Mouse (Mus musculus) lung, postnatal 10 days (tissue): ENCODE results near the gene Fam19a3.
"Not testable (repeated sequence)": the region's sequence is repeated elsewhere in the genome, so short reads cannot be mapped to it uniquely, and the experiment has no call there.

Experiments
- DNase-seq: peaks from one replicate; pipeline ENCODE4 v3.0.0; 2021

Gene Fam19a3

DNA sequence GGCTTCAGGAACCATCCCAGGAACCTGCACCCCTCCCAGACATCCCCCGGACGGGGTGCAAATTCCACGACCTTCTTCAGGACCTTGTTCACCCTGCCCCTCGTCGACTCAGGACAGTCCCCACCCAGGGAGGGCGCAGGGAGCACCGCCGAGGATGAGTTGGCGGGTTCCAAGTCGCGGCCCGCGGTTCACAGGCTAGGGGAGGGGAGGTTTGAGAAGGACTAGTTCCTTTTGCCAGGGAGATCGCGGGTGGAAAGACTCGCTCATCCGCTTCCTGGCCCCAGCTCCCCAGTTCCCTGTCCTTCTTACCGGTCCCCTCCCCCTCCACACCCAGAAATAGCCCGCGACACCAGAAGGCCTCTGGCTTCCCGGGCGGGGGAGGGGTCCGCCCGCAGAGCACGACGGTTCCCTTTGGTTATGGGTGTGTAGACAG lies at the start of gene Fam19a3:
Gene Fam19a3, minus strand, starts transcription at position 370 of the 433 bp plus-strand sequence.
- peak; percentile 51 for DNase-seq

DNA sequence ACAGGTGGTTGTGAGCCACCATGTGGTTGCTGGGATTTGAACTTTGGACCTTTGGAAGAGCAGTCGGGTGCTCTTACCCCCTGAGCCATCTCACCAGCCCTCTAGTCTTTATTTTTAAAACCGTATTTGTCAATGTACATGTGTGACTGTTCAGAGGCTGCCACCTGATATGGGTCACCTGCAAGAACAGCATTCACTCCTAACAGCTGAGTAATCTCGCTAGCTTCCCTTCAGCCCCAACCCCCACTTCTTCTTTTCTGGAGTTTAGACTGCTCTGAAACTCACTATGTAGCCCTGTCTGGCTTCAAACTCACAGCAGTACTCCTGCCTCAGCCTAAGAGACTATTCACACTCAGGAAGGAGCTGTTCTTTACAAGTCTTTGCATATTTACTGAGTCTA lies 40.8 kb upstream of the Fam19a3 start:
- DNase-seq = no peak

DNA sequence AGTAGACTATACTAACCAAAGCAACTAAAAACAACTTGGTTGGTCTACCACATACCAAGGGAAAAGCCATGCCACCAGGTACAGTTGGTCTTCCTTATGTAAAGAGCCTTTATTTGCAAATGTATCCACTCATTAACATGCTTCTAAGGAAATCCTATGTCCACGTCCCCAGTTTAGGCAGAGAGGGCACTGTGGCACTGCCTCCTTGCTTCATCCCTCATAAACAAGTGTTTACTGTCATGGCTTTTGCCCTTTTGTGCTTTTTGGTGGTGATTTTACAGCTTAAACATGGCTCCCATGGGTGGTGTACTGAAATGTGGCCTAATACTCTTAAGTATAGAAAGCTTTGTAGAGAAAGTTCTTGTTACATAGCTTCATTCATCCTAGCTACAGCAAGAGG lies 38.8 kb upstream of the Fam19a3 start:
- DNase-seq = no peak

DNA sequence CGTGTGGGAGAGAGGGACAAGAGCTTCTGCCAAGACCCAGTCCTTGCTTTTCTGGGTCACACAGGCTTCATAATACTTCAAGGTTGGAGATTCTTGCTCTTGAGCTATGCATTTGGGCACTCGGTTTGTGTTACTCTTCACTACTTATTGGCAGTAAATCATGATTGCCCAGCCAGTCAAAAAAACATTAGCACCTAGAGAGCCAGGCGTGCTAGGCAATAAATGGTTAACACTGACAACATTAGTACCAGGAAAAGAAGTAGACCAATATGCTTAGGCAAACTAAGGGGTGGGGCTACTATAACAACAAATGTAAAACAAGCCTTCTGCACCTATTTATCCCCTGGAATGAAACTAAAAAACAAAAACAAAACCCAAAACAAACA lies 37.1 kb upstream of the Fam19a3 start:
- DNase-seq = no peak

DNA sequence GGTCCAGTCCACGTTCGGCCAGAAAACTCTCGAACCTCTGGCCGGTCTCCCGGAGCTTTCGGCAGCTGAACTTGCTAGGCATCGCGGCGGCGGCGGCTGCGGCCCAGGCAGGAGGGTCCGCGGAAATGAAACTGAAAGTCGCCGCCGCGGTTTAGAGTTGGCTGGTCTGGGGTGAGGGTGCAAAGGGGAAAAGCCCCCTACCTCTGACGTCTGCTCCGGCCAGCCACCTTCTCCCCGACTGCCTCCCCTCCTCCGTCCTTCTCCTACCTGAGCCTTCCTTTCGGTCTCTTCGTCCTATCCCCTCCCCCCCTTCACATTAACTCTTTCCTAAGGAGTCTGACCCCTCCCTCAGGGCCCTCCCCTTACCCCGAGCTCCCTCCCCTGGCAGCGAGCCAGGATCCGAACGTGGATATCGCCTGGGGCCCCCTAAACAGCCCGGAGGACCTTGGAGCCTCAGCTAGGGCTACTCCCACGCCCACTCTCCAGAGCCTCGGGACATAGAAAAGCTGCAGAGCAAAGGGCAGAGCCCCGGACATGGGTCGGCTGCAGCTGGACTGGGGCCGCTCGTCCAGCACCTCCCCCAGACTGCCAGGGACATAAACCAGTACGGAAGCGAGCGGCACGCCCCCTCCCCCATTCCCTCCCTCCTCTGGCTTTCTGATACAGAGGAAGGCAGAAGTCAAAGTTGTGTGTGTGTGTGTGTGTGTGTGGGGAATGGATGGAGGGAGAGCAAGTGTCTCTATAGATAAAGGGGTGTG lies 36.5 kb upstream of the Fam19a3 start, which contains the start of gene Mov10:
Gene Mov10, minus strand, starts transcription at position 573 of the 758 bp plus-strand sequence.
- peak; percentile 87 for DNase-seq

DNA sequence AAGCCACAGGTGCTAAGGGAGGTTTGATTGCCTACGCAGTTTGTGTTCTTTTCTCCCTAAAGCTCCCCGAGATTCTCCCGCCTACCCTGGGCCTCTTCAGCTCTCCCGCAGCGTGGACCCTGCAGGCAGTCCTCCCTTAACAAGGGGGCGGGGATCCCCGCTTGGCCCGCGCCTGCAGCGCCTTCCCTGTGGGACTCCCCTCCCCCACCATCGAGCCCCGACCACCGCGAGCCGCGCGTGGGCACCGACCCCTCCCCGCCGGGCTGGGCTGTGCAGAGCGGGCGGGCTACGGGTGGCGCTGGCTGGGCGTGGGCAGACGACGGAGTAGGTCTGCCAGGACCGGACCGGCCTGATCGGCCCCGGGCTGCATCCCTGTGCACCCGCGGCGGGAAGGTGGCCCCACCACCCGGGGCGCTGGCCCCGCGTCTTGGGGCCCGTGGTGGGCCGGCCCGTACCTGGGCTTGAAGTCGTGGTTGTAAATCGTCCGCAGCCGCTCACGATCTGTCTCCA lies 35.9 kb upstream of the Fam19a3 start:
- peak; percentile 77 for DNase-seq

DNA sequence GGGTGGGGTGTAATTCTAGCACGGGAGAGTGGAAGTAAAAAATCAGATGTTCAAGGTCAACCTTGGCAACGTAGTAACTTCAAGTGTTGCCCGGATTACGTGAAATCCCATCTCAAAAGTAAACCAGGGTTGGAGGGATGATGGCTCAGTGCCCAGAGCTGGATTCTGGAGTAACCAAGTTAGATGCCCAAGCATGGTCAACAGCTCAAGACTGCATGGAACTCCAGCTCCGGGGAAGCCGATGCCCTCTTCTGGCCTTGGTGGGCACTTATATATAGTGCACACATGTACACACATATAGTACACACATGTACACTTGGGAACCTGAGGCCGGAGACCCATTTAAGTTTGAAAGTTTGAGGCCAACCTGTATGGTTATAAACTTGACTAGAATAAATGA lies 34.5 kb upstream of the Fam19a3 start:
- DNase-seq = no peak

DNA sequence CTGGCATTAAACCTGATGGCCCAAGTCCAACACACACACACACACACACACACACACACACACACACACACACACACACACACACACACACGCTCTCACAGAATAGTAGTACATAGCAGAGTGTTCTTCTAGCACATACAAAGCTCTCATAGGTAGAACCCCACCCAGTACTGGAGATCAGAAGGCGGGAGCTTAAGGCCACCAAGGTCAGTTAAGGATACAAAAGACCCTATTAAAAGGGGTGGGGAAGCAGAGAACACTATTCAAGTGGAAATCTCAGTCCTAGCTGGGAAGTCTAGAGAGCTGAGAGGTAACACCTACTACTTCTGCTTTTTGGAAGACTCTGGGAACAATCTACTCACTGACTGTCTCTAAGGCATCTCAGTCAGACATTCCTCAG lies 33.7 kb upstream of the Fam19a3 start:
- DNase-seq = no peak

DNA sequence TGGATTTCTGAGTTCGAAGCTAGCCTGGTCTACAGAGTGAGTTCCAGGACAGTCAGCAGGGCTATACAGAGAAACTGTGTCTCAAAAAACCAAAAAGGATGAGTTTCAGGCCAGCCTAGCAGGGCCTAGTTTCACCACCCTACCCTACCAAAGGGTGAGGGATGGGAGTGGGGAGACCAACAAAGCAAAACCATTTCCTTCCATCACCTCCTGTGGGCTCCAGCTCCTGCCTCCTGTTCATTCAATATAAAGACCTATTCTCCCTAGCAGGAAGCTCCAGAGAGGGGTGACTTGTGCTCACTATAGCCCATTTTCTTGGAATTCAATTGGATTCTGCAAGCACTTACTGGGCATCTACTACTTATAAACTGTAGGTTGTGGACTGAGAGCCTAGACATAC lies 33.1 kb upstream of the Fam19a3 start:
- no peak for DNase-seq

DNA sequence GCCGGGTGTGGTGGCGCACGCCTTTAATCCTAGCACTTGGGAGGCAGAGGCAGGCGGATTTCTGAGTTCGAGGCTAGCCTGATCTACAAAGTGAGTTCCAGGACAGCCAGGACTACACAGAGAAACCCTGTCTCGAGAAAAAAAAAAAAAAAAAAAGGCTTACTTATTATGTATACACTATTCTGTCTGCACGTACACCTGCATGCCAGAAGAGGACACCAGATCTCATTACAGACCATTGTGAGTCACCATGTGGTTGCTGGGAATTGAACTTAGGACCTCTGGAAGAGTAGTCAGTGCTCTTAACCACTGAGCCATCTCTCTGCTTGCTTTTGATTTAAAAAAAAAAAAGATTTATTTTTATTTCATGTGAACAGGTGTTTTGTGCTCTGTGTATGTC lies 31.6 kb upstream of the Fam19a3 start:
- DNase-seq = not testable (repeated sequence)

DNA sequence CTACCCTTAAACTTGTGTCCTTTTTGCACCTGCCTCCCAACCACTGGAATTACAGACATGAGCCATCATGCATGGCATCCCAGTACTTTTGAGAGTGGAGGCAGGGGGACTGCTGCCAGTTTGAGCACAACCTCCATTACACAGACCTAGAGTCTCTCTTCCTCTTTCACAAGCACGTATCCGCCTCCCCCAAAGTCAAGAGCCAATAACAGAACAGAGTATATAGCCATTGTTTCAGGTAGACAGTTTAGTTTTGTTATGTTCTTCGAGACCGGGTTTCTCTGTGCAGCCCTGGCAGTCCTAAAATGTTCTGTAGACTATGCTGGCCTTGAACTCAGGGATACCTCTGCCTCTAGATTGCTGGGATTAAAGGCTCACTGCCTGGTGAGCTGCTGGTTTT lies 30.6 kb upstream of the Fam19a3 start:
- no peak for DNase-seq

DNA sequence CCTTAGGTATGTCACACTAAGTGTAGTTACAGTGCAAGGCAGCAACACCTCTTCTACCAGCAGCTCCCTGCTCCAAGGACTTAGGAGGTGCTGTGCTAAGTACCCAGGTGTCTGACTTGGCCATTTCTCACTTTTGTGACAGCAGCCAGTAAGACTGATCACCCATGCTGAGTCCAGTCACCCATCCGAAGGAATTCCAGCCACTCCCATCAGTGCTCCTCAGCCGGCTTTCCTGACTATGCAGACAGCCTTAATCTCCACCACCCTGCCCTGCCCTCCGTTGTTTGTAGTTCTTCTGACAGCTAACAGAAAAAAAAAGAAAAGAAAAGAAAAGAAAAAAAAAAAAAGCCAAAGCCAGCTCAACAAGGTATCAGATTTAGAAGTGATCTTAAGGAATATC lies 30.1 kb upstream of the Fam19a3 start:
- no peak for DNase-seq

DNA sequence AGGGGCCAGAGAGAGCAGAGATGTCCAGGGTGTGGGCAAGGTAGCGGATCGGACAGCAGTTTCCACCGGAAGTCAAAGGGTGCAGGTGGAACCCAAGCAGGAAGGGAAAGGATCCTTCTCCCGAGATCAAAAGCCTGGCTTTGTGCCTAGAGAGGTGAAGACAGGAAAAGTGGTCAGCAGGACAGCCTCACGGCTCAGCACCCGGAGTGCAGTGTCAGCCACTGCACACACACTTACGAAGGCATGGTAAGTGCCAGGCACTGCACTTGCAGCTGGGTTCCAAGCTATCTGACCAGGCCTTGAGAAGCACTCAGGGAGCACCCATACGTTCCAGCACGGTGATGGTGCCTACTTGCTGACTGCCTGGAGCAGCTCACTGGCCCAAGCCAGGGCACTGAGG lies 23.9 kb upstream of the Fam19a3 start:
- DNase-seq = no peak

DNA sequence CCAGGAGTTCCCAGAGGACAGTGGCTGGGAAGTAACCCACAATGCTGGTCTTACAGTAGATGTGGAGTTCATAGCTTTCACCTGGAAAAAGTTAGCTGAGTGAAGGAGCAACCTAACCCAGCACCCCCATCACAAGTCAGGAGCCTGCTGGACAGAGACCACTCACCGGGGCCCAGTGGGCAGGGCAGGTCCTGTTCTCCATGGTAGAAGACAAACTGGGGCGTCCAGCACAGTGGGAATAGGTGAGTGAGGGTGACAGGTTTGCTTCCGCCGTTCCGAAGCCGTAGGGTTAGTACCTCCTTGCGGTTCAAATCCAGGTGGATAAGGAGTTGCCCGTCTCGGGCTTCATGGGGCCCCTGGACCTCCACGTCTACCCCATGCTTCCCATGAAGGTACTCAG lies 22.7 kb upstream of the Fam19a3 start:
- DNase-seq = no peak

DNA sequence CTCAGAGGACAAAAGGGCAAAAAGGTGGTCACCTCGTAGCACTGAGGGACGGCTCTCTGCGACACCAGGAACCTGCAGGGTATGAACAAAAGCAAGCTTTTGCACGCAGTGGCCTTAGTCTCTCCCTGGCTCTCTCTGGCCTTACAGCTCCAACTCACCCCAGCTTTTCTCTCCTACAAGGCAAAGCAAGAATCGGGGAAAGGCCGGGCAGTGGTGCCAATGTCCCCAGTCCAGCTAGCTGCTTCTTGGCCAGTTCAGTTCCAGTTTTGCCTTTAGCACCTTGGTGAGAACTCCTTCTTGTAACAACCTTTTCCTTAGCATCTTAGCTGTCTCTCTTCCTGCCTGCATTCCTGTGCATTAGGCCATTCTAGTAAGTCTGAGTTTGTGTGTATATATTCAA lies 19.8 kb upstream of the Fam19a3 start:
- DNase-seq = no peak

DNA sequence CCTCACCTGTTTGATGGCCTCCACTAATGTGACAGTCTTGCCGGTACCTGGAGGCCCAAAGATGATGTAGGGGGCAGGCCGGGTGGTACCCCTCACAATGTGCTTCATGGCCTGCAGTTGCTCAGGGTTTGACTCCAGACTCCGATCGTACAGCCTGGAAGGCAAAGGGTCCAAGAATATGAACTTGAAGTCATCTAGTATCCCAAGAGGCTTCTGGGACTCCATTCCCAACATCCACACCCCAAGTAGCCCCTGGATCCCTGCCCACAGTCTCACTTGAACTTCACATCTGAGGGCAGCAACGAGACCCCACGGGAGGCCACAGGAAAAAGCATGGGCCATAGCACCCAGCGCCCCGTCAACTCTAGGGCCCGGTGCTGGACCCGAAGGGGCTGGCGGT lies 19.0 kb upstream of the Fam19a3 start:
- no peak for DNase-seq

DNA sequence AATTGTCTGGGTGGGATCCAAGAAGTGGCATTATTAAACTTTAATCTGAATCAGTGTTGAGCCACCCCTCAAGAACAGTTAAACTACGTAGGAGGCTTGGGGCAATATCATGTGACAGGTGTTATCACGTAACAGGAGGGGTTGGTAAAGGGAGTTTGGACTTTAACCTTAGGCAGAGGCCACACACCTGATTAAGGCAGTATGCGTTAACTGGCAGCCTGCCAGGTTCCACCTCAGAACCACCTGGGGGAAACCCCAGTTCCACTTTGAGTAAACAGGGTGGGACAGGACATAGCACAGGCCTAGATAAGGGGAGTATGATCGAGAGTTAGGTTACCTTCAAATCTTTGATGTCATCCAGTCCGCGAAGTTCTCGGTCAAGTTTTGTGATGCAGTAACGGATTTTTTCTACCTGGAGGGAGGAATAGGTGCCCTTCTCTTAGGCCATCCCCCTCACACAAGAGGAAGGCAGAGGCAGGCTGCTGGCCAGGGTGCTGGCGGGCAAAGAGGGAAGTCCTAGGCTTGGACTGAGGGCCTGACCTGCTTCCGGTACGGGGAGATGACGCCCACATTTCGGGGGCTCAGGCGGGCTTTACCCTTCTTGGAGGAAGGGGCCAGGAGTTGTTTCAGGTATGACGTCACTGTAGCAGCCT lies 14.9 kb upstream of the Fam19a3 start:
- peak; percentile 42 for DNase-seq

DNA sequence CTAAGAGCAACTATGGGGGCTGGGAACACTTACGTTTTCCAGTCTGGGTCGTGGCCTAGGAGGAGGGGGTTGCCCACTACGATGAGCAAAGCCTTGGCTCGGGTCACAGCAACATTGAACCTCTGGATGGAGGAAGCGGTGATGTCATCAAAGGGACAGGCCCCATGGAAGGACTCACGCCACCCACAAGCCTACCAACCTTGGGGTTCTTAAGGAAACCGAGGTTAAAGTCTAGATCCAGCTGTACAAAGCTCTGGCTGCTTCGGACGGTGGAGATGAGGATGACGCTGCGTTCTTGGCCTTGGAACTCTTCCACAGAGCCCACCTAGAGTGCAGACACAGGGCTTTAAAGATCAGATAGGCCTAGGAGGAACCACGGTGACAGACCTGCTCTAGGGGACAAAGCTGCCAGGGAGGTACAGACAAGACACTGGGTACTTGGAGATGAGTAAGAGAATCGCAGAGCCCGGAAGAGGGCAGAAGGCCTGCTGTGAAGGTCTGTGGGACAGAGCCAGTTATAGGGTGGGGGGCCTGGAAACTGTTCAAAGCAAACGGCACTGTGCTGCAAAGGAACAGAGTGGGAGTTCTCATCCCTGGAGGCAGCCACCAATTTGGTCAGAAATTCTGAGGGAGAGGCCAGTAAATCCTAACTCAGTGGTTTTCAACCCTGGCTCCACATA lies 14.2 kb upstream of the Fam19a3 start:
- DNase-seq = no peak

DNA sequence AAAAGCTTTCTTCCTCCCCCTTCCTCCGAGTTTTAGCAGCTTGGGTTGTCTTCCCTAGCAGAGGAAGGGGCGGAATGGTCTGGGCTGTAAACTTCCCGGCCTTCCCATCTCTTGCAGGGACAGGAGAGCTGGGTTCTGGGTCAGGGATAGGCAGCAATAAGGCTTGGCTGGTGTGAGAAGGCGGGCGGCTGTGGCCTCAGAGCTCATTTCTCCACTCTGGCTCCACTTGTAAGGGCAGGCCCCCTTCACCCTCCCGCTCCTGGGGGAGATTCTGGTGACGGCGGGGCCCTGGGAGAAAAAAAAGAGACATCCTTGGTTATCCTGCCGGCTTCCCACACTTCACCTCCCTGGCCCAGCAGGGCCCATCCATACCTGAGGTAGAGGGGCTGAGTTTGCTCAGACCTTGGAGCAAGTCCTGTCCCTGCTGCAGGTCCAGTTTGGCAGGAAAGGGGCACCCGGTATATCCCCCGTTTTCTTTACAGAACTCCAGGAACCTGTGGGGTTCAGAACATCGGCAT lies 13.4 kb upstream of the Fam19a3 start:
- DNase-seq = peak; percentile 25

DNA sequence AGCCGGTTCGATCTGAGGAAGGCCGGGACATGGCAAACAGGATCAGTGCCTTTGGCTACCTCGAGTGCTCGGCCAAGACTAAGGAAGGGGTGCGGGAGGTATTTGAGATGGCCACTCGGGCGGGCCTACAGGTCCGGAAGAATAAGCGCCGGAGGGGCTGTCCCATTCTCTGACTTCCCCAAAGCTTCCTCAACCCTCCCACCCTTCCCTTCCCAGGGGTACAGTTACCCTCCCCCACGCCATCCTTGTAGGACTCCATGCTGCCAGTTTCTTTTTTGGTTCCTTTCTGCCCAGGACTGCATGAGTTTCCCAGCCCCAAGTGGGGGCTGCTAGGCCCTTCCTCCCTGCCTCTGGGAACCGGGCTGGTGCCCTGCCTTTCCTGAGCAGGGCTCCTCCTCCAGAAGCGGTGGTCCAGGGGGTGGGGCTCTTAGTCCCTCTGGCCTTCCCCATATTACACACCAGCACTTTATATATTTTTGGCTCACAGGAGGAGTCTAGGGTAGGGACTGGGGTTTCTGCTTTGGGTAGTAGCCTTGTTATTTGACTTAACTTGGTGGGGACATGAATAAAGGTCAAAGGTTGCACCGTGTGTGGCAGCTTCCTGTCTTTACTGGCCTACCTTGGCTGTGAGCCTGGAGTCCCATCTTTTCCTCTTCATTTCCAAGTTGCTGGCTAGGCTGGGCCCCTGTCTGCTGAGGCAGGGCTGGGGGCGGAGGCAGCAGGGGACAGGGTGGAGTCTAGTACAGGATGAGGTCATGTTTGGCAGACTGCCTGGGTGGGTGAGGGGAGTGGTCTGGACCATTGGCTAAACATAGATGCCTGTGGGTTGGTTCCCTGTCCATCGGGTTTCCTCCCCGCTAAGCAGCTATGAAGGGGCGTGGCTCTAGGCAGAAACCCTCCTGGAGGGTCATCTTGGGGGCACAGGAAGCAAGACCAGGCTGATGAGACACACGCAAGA lies 12.5 kb upstream of the Fam19a3 start:
- peak; percentile 99 for DNase-seq

DNA sequence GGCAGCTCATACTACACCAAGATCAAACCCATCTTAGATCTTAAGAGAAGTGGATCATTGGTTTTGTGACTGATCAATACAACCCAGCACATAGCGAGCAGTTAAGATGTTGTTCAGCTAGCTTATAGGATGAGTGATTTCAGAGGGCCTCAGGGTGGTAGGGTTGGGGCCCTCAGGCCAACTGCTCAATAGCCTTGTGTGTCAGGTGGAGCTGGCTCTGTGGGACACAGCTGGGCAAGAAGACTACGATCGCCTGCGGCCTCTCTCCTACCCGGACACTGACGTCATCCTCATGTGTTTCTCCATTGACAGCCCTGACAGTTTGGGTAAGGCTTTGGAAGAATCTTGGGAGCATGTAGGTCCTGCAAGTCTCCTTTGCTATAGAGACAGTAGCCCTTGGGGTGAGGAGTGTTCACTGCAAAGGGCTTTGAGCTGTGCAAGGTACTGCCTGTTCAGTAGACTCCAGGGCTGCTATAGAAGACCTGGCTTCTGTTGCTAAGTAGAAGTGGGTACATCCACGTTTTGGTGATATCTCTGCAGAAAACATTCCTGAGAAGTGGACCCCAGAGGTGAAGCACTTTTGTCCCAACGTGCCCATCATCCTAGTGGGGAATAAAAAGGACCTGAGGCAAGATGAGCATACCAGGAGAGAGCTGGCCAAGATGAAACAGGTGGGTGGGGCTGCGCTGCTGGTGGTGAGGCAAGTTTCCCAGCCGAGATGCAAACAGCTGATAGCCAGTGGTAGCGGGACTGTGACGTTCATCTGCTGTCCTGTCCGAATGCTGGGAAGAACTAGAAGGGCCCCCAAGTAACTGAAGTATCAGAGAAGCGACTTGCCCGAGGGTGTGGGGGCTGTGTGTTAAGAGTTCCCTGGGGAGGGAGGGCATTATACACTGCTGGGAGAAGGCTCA lies 11.0 kb upstream of the Fam19a3 start:
- no peak for DNase-seq
